Mouse (Mus musculus): ENCODE measurements around the gene Slamf1. TPM values are rescaled to one million over a fixed set of nuclear protein-coding genes. Genes with fewer than 3 reads are reported as not detected.
"Not testable (repeated sequence)": the region's sequence is repeated elsewhere in the genome, so short reads cannot be mapped to it uniquely, and the experiment has no call there.

The Slamf1 gene
- polyA plus RNA-seq, 1 experiment from 2014 or later: 0.15 TPM

GRCm38 (mm10) chr1:171796185-171796584 lies 29.3 kb downstream of the Slamf1 start:
- 62% methylated on average over 2 of the region's 2 CpGs for WGBS
- no peak overlapping the region for H3K4me2 ChIP-seq (ENCODE audit: low read depth, low read length)
- H3K27me3 ChIP-seq (replicated peaks; ENCODE audit: control insufficient read depth, insufficient read depth, low read length): no peaks in the 10 kb centered on the region
- no peak for ATAC-seq
- no peaks in the 10 kb centered on the region for H3K36me3 ChIP-seq (ENCODE audit: control insufficient read depth, insufficient read depth, low read length)
- H3K4me1 ChIP-seq (ENCODE audit: control insufficient read depth, insufficient read depth, low read length): no peaks in the 10 kb centered on the region
- no peak overlapping the region for H3K27ac ChIP-seq (ENCODE audit: low read length)
- no peak overlapping the region for H3K9ac ChIP-seq (ENCODE audit: low read depth, low read length)
- H3K9me3 ChIP-seq (ENCODE audit: control insufficient read depth, low read length): no peaks in the 10 kb centered on the region
- no peak overlapping the region for H3K4me3 ChIP-seq (ENCODE audit: low read length)

GRCm38 (mm10) chr1:171797840-171798239 lies 30.9 kb downstream of the Slamf1 start:
- Histone ChIP-seq H3K9ac (ENCODE audit: low read depth, low read length) (no peak overlapping the region), H3K27me3 (replicated peaks; ENCODE audit: control insufficient read depth, insufficient read depth, low read length) (no peaks in the 10 kb centered on the region), H3K9me3 (ENCODE audit: control insufficient read depth, low read length) (no peaks in the 10 kb centered on the region), H3K4me3 (ENCODE audit: low read length) (no peak overlapping the region), H3K4me2 (ENCODE audit: low read depth, low read length) (no peak overlapping the region), H3K36me3 (ENCODE audit: control insufficient read depth, insufficient read depth, low read length) (no peaks in the 10 kb centered on the region), H3K27ac (ENCODE audit: low read length) (no peak overlapping the region), H3K4me1 (ENCODE audit: control insufficient read depth, insufficient read depth, low read length) (no peaks in the 10 kb centered on the region)
- WGBS: 55% methylated on average over 1 of the region's 1 CpGs
- no peak for ATAC-seq

DNA sequence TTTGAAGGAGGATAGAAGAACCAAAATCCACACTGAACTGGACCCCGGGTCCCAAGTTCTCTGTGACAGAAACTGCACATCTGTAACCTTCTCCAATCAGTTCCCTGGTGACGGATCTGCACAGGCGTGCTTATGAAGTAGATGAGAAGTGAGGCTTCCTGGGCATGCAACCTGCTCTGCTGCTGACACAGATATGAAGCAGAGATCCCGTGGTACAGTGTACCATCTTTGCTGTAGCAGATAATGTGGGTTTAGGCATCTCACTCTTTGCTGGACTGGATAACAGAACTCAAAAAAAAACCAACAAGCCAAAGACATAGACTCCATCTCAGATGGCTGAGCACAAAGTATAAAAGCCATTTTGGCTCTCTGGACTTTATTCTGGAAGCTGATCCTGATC lies 32.7 kb downstream of the Slamf1 start:
- 83% methylated on average over 4 of the region's 4 CpGs for WGBS
- no peaks in the 10 kb centered on the region for H3K4me1 ChIP-seq (ENCODE audit: control insufficient read depth, insufficient read depth, low read length)

DNA sequence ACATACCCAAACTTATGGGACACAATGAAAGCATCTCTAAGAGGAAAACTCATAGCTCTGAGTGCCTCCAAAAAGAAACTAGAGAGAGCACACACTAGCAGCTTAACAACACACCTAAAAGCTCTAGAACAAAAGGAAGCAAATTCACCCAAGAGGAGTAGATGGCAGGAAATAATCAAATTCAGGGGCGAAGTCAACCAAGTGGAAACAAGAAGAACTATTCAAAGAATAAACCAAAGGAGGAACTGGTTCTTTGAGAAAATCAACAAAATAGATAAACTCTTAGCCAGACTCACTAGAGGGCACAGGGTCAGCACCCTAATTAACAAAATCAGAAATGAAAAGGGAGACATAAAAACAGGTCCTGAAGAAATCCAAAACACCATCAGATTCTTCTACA lies 44.1 kb downstream of the Slamf1 start:
- H3K27me3 ChIP-seq (replicated peaks; ENCODE audit: control insufficient read depth, insufficient read depth, low read length); H3K4me2 ChIP-seq (ENCODE audit: low read depth, low read length); H3K9ac ChIP-seq (ENCODE audit: low read depth, low read length); H3K27ac ChIP-seq (ENCODE audit: low read length); H3K4me1 ChIP-seq (ENCODE audit: control insufficient read depth, insufficient read depth, low read length); ATAC-seq; H3K4me3 ChIP-seq (ENCODE audit: low read length); H3K9me3 ChIP-seq (ENCODE audit: control insufficient read depth, low read length); H3K36me3 ChIP-seq (ENCODE audit: control insufficient read depth, insufficient read depth, low read length): not testable (repeated sequence)
- WGBS: 67% methylated on average over 1 of the region's 1 CpGs

More for the DNA sequence above, 32.7 kb downstream of the Slamf1 start:
- Histone ChIP-seq H3K4me2 (ENCODE audit: low read depth, low read length) (no peak overlapping the region), H3K27me3 (replicated peaks; ENCODE audit: control insufficient read depth, insufficient read depth, low read length) (no peaks in the 10 kb centered on the region), H3K4me3 (ENCODE audit: low read length) (no peak overlapping the region), H3K9me3 (ENCODE audit: control insufficient read depth, low read length) (no peaks in the 10 kb centered on the region), H3K36me3 (ENCODE audit: control insufficient read depth, insufficient read depth, low read length) (no peaks in the 10 kb centered on the region), H3K9ac (ENCODE audit: low read depth, low read length) (no peak overlapping the region), H3K27ac (ENCODE audit: low read length) (no peak overlapping the region)
- no peak for ATAC-seq

DNA sequence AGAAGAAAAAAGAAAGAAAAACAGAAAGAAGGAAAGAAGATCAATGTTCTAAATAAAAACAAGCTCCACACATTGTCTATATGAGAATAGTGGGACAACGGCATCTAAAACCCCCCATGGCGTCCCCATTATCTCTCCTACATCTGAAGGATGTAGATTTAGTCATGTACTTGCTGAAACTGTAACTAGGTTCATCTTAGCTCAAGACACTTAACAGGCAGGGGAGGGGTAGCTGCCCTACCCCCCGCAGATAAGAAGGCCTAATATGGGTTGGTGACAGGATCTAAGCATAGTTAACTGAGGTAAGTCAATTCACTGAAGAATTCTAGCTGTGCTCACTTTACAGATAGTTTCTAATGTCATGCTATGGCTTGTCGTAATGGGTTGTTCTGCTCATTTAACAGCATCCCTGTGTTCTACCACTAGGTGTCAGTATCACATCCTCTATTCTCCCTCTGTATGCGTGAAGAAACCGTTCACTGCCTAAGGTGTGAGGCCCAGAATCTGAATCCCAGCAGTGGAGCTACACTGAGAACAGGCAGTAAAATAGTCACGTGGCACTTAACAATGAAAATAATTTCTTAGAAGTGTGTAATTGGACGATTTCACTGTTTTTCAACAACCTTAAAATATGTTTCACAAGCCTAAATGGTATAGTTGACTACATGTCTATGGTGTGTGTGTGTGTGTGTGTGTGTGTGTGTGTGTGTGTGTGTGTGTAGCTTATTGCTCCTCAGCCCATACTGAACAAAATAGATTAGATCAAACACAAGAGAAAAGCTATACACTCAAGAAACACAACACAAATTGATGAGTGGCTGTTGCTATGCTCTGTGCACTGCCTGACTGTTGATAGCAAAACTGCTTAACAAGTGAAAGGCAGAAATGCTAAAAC lies 48.9 kb downstream of the Slamf1 start:
- 12% methylated on average over 8 of the region's 8 CpGs for WGBS
- peak; percentile 78 for ATAC-seq

GRCm38 (mm10) chr1:171816991-171817390 lies 50.1 kb downstream of the Slamf1 start:
- no peak for ATAC-seq
- 86% methylated on average over 4 of the region's 4 CpGs for WGBS
- Histone ChIP-seq H3K27ac (ENCODE audit: low read length) (no peak overlapping the region), H3K9ac (ENCODE audit: low read depth, low read length) (no peak overlapping the region), H3K9me3 (ENCODE audit: control insufficient read depth, low read length) (no peaks in the 10 kb centered on the region), H3K4me1 (ENCODE audit: control insufficient read depth, insufficient read depth, low read length) (no peaks in the 10 kb centered on the region), H3K27me3 (replicated peaks; ENCODE audit: control insufficient read depth, insufficient read depth, low read length) (no peaks in the 10 kb centered on the region), H3K36me3 (ENCODE audit: control insufficient read depth, insufficient read depth, low read length) (no peaks in the 10 kb centered on the region), H3K4me2 (ENCODE audit: low read depth, low read length) (no peak overlapping the region), H3K4me3 (ENCODE audit: low read length) (no peak overlapping the region)

More for the DNA sequence above, 48.9 kb downstream of the Slamf1 start:
- Histone ChIP-seq H3K4me1 (ENCODE audit: control insufficient read depth, insufficient read depth, low read length) (no peaks in the 10 kb centered on the region), H3K36me3 (ENCODE audit: control insufficient read depth, insufficient read depth, low read length) (no peaks in the 10 kb centered on the region), H3K27ac (ENCODE audit: low read length) (no peak overlapping the region), H3K4me3 (ENCODE audit: low read length) (no peak overlapping the region), H3K27me3 (replicated peaks; ENCODE audit: control insufficient read depth, insufficient read depth, low read length) (no peaks in the 10 kb centered on the region), H3K9ac (ENCODE audit: low read depth, low read length) (no peak overlapping the region), H3K9me3 (ENCODE audit: control insufficient read depth, low read length) (no peaks in the 10 kb centered on the region), H3K4me2 (ENCODE audit: low read depth, low read length) (no peak overlapping the region)

- no peaks in the 10 kb centered on the region for H3K9me3 ChIP-seq (ENCODE audit: control insufficient read depth, low read length)
- H3K4me3 ChIP-seq (ENCODE audit: low read length): no peak overlapping the region
- H3K4me1 ChIP-seq (ENCODE audit: control insufficient read depth, insufficient read depth, low read length): no peaks in the 10 kb centered on the region
- no peak for ATAC-seq
- no peak overlapping the region for H3K9ac ChIP-seq (ENCODE audit: low read depth, low read length)
- H3K27me3 ChIP-seq (replicated peaks; ENCODE audit: control insufficient read depth, insufficient read depth, low read length): no peaks in the 10 kb centered on the region
- H3K36me3 ChIP-seq (ENCODE audit: control insufficient read depth, insufficient read depth, low read length): no peaks in the 10 kb centered on the region
- no peak overlapping the region for H3K4me2 ChIP-seq (ENCODE audit: low read depth, low read length)
- H3K27ac ChIP-seq (ENCODE audit: low read length): no peak overlapping the region
- 62% methylated on average over 1 of the region's 1 CpGs for WGBS
Observed at GRCm38 (mm10) chr1:171821331-171821730, 54.4 kb downstream of the Slamf1 start.

DNA sequence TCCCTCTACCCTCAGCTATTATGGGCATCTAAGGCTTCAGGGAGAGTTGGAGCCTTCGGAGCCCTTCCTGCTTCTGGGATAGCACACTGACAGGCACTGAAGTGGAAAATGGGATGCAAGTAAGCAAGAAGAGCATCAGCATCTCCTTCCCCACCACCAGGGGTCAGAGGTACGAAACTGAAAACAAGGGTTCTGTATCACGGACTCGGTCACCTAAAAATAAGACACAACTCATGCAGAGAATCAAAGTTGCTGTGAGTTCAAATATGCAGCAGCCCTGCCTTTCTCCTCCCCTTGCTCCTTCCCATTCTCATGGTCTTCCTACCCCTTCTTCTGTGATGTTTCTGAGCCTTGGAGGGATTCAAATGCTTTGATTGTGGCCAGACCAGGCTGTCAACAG lies 58.5 kb downstream of the Slamf1 start:
- no peaks in the 10 kb centered on the region for H3K36me3 ChIP-seq (ENCODE audit: control insufficient read depth, insufficient read depth, low read length)
- H3K27ac ChIP-seq (ENCODE audit: low read length): no peak overlapping the region
- H3K27me3 ChIP-seq (replicated peaks; ENCODE audit: control insufficient read depth, insufficient read depth, low read length): no peaks in the 10 kb centered on the region

DNA sequence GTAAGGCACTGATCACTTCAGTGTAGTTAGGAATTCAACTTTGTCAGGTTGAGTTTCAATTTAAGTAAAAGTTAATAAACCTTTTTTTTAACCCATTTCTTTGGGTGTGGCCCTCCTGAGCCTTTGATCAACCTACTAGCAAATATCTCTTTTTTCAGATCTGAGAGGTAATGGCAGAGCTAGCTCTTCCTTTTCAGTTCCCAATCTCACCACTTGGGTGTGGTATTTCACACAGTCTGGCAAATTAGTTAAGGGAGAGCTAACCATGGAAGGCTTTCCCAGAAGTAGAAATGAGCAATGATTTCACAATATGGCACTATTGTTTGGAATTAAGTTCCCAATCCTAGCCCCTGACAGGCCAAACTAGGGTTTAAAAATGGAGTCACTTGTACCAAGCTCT lies 59.2 kb downstream of the Slamf1 start:
- H3K9ac ChIP-seq (ENCODE audit: low read depth, low read length): no peak overlapping the region
- H3K4me2 ChIP-seq (ENCODE audit: low read depth, low read length): no peak overlapping the region
- no peak overlapping the region for H3K27ac ChIP-seq (ENCODE audit: low read length)
- H3K4me3 ChIP-seq (ENCODE audit: low read length): no peak overlapping the region
- ATAC-seq: no peak
- no peaks in the 10 kb centered on the region for H3K4me1 ChIP-seq (ENCODE audit: control insufficient read depth, insufficient read depth, low read length)
- H3K36me3 ChIP-seq (ENCODE audit: control insufficient read depth, insufficient read depth, low read length): no peaks in the 10 kb centered on the region
- no peaks in the 10 kb centered on the region for H3K9me3 ChIP-seq (ENCODE audit: control insufficient read depth, low read length)
- H3K27me3 ChIP-seq (replicated peaks; ENCODE audit: control insufficient read depth, insufficient read depth, low read length): no peaks in the 10 kb centered on the region

More for the DNA sequence above, 58.5 kb downstream of the Slamf1 start:
- Histone ChIP-seq H3K4me3 (ENCODE audit: low read length) (no peak overlapping the region), H3K4me2 (ENCODE audit: low read depth, low read length) (no peak overlapping the region), H3K4me1 (ENCODE audit: control insufficient read depth, insufficient read depth, low read length) (no peaks in the 10 kb centered on the region), H3K9me3 (ENCODE audit: control insufficient read depth, low read length) (no peaks in the 10 kb centered on the region), H3K9ac (ENCODE audit: low read depth, low read length) (no peak overlapping the region)
- no peak for ATAC-seq
- 51% methylated on average over 4 of the region's 4 CpGs for WGBS

GRCm38 (mm10) chr1:171827674-171828073 lies 60.7 kb downstream of the Slamf1 start:
- Histone ChIP-seq H3K27ac (ENCODE audit: low read length) (no peak overlapping the region), H3K9ac (ENCODE audit: low read depth, low read length) (no peak overlapping the region), H3K4me2 (ENCODE audit: low read depth, low read length) (no peak overlapping the region), H3K4me3 (ENCODE audit: low read length) (no peak overlapping the region), H3K36me3 (ENCODE audit: control insufficient read depth, insufficient read depth, low read length) (no peaks in the 10 kb centered on the region), H3K9me3 (ENCODE audit: control insufficient read depth, low read length) (no peaks in the 10 kb centered on the region), H3K27me3 (replicated peaks; ENCODE audit: control insufficient read depth, insufficient read depth, low read length) (no peaks in the 10 kb centered on the region), H3K4me1 (ENCODE audit: control insufficient read depth, insufficient read depth, low read length) (no peaks in the 10 kb centered on the region)
- ATAC-seq: no peak

Data from intestine, embryonic 16.5 days (tissue).